Comparison of ENCODE assay signal across 9 mouse cellular contexts in genomic region chr5:134489583-134489982, GRCm38 (mm10). TPM values are rescaled to one million over a fixed set of nuclear protein-coding genes. Genes with fewer than 3 reads are reported as not detected.
DNase-seq lines count a peak whose midpoint lies in the region; ATAC-seq lines count a peak whose summit lies in the region.
"Had no signal": no experiment of that assay in that cellular context is flagged by ENCODE, and none has a peak within 500 bp of the region (broad histone marks: within the 10 kb centered on the region; RNA-seq: fewer than 3 reads in every experiment).

No protein-coding gene starts in this region.

- no peak overlapping the region for H3K27ac ChIP-seq in neural tube, embryonic 15.5 days (replicated peaks)
- H3K27ac ChIP-seq: limb, embryonic 15.5 days had no signal

- H3K4me1 ChIP-seq in megakaryocyte, embryonic 14.5 days, result peaks cover 62% of the 10 kb centered on the region
- peaks cover 20% of the 10 kb centered on the region for H3K4me1 ChIP-seq in neural tube, embryonic 15.5 days

- H3K4me2 ChIP-seq in neural tube, embryonic 15.5 days, result no peak overlapping the region
- H3K4me2 ChIP-seq: limb, embryonic 15.5 days had no signal

- no peak overlapping the region for H3K9ac ChIP-seq in neural tube, embryonic 15.5 days (replicated peaks)
- H3K9ac ChIP-seq: limb, embryonic 15.5 days had no signal

- peaks cover 55% of the 10 kb centered on the region for H3K36me3 ChIP-seq in megakaryocyte, embryonic 14.5 days (replicated peaks; ENCODE audit: low read length)
- peaks cover 49% of the 10 kb centered on the region for H3K36me3 ChIP-seq in neural tube, embryonic 15.5 days

- no peak for ATAC-seq in neural tube, embryonic 15.5 days (ENCODE audit: low FRiP score)

- H3K4me3 ChIP-seq in megakaryocyte, embryonic 14.5 days (replicated peaks), result peak overlapping the region; percentile 77
- no peak overlapping the region for H3K4me3 ChIP-seq in neural tube, embryonic 15.5 days (replicated peaks)
- H3K4me3 ChIP-seq: limb, embryonic 15.5 days had no signal

- DNase-seq in gastrocnemius, postnatal 10 days, result peak; percentile 41
- DNase-seq in gastrocnemius, adult 8-10 months (ENCODE audit: low spot score in 2 of 2), result no peak
- DNase-seq in 416B (ENCODE audit: low read depth) (peak; percentile 80), WW6 (ENCODE audit: low read depth, low spot score) (peak; percentile 87), adipocyte (ENCODE audit: low spot score) (no peak)
- DNase-seq in heart, postnatal 4 days, result peak; percentile 60

- H3K27me3 ChIP-seq in megakaryocyte, embryonic 14.5 days (replicated peaks), result no peaks in the 10 kb centered on the region
- H3K27me3 ChIP-seq in neural tube, embryonic 15.5 days (replicated peaks), result no peaks in the 10 kb centered on the region
- H3K27me3 ChIP-seq: limb, embryonic 15.5 days had no signal

- whole genome bisulfite sequencing in neural tube, embryonic 15.5 days, result 33% methylated on average over 9 of the region's 9 CpGs

- no peaks in the 10 kb centered on the region for H3K9me3 ChIP-seq in megakaryocyte, embryonic 14.5 days
- H3K9me3 ChIP-seq in neural tube, embryonic 15.5 days (replicated peaks), result no peaks in the 10 kb centered on the region
- H3K9me3 ChIP-seq: limb, embryonic 15.5 days had no signal

RNA-seq across cellular contexts. Expression of gene Gtf2ird1, which starts 33.1 kb away (rescaled TPM):
- total RNA-seq in gastrocnemius, postnatal 10 days (2021), result 10 to 100 TPM; 19.9 to 29.2 TPM
- 10 to 100 TPM; 13.1 to 15.3 (median 14.8) TPM for total RNA-seq in gastrocnemius, adult 8-10 months (2022)
- total RNA-seq in heart, postnatal 4 days (2021), result 10 to 100 TPM; 59.8 to 60.3 TPM
- polyA plus RNA-seq in megakaryocyte, embryonic 14.5 days (2012; ENCODE audit: insufficient read depth, low replicate concordance), result 19.9 and 32.1 TPM in 2 replicates
- 62.6 and 64.9 TPM in 2 replicates for polyA plus RNA-seq in neural tube, embryonic 15.5 days (2015; fragmentation: Nextera tagmentation; extraction: Ambion mirVana)

Comparison
In these comparisons a context has a peak if more than half of its experiments do, and no peak if none do; other contexts are left out.
1. DNase-seq: peak in gastrocnemius, postnatal 10 days (single experiment), 416B (single experiment), WW6 (single experiment) and heart, postnatal 4 days (single experiment); none in gastrocnemius, adult 8-10 months (0 of 2) and adipocyte (single experiment).